Mouse (Mus musculus): ENCODE results near the gene Xpot. TPM values are rescaled to one million over a fixed set of nuclear protein-coding genes. Genes with fewer than 3 reads are reported as not detected.
A peak's percentile ranks its signal among the peaks of the same experiment; 100 is the strongest.

The Xpot gene
- polyA plus RNA-seq, 1 experiment: 35.3 TPM

- 78% methylated on average over 9 of the region's 9 CpGs for WGBS
- H3K4me1 ChIP-seq (ENCODE audit: control insufficient read depth, insufficient read depth, insufficient read length, low read length): peaks cover 10% of the 10 kb centered on the region
- no peak overlapping the region for H3K4me3 ChIP-seq (ENCODE audit: low read depth, low read length)
- H3K36me3 ChIP-seq (ENCODE audit: control insufficient read depth, insufficient read depth, low read length): peaks cover 35% of the 10 kb centered on the region
- no peak overlapping the region for H3K27ac ChIP-seq (ENCODE audit: insufficient read depth, low read depth, low read length)
- H3K27me3 ChIP-seq (ENCODE audit: control insufficient read depth, insufficient read depth, low read length): no peaks in the 10 kb centered on the region
- TF ChIP-seq CTCF (IDR thresholded peaks at IDR 0.05; ENCODE audit: extremely low read depth, insufficient read length, insufficient replicate concordance, low read depth, low read length) (no peak), POLR2A (IDR thresholded peaks at IDR 0.05; ENCODE audit: low read depth, low read length) (no peak)
These were observed 49.8 kb downstream of the Xpot start for GRCm38 (mm10) chr10:121576372-121576771.

- TF ChIP-seq CTCF (IDR thresholded peaks at IDR 0.05; ENCODE audit: extremely low read depth, insufficient read length, insufficient replicate concordance, low read depth, low read length) (no peak), POLR2A (IDR thresholded peaks at IDR 0.05; ENCODE audit: low read depth, low read length) (no peak)
- 82% methylated on average over 22 of the region's 22 CpGs for WGBS
- peaks cover 59% of the 10 kb centered on the region for H3K36me3 ChIP-seq (ENCODE audit: control insufficient read depth, insufficient read depth, low read length)
- H3K4me1 ChIP-seq (ENCODE audit: control insufficient read depth, insufficient read depth, insufficient read length, low read length): peaks cover 2% of the 10 kb centered on the region; the same call in 1 of the 2 replicates
- H3K27me3 ChIP-seq (ENCODE audit: control insufficient read depth, insufficient read depth, low read length): no peaks in the 10 kb centered on the region
- no peak overlapping the region for H3K4me3 ChIP-seq (ENCODE audit: low read depth, low read length)
- peak overlapping the region; percentile 67 for H3K27ac ChIP-seq (ENCODE audit: insufficient read depth, low read depth, low read length)
These were observed 54.5 kb downstream of the Xpot start for GRCm38 (mm10) chr10:121571511-121572147.

- no peak for TF ChIP-seq POLR2A (IDR thresholded peaks at IDR 0.05; ENCODE audit: low read depth, low read length)
- TF ChIP-seq CTCF (IDR thresholded peaks at IDR 0.05; ENCODE audit: extremely low read depth, insufficient read length, insufficient replicate concordance, low read depth, low read length): no peak
- H3K4me3 ChIP-seq (ENCODE audit: low read depth, low read length): no peak overlapping the region
- peaks cover 2% of the 10 kb centered on the region; the same call in 1 of the 2 replicates for H3K4me1 ChIP-seq (ENCODE audit: control insufficient read depth, insufficient read depth, insufficient read length, low read length)
- H3K27me3 ChIP-seq (ENCODE audit: control insufficient read depth, insufficient read depth, low read length): no peaks in the 10 kb centered on the region
- H3K27ac ChIP-seq (ENCODE audit: insufficient read depth, low read depth, low read length): no peak overlapping the region
- WGBS: 92% methylated on average over 3 of the region's 3 CpGs
- H3K36me3 ChIP-seq (ENCODE audit: control insufficient read depth, insufficient read depth, low read length): peaks cover 58% of the 10 kb centered on the region
These were observed 55.1 kb downstream of the Xpot start for GRCm38 (mm10) chr10:121571031-121571430.

- no peak for TF ChIP-seq POLR2A (IDR thresholded peaks at IDR 0.05; ENCODE audit: low read depth, low read length)
- no peaks in the 10 kb centered on the region for H3K27me3 ChIP-seq (ENCODE audit: control insufficient read depth, insufficient read depth, low read length)
- H3K4me3 ChIP-seq (ENCODE audit: low read depth, low read length): no peak overlapping the region
- peaks cover 2% of the 10 kb centered on the region; the same call in 1 of the 2 replicates for H3K4me1 ChIP-seq (ENCODE audit: control insufficient read depth, insufficient read depth, insufficient read length, low read length)
- 82% methylated on average over 6 of the region's 6 CpGs for WGBS
- peaks cover 57% of the 10 kb centered on the region for H3K36me3 ChIP-seq (ENCODE audit: control insufficient read depth, insufficient read depth, low read length)
- H3K27ac ChIP-seq (ENCODE audit: insufficient read depth, low read depth, low read length): no peak overlapping the region
These were observed 56.3 kb downstream of the Xpot start for GRCm38 (mm10) chr10:121569796-121570195.

GRCm38 (mm10) chr10:121569001-121569589, 57.0 kb downstream of the Xpot start:
- Histone ChIP-seq H3K27ac (ENCODE audit: insufficient read depth, low read depth, low read length) (no peak overlapping the region), H3K4me3 (ENCODE audit: low read depth, low read length) (no peak overlapping the region), H3K4me1 (ENCODE audit: control insufficient read depth, insufficient read depth, insufficient read length, low read length) (peaks cover 2% of the 10 kb centered on the region; the same call in 1 of the 2 replicates), H3K36me3 (ENCODE audit: control insufficient read depth, insufficient read depth, low read length) (peaks cover 58% of the 10 kb centered on the region), H3K27me3 (ENCODE audit: control insufficient read depth, insufficient read depth, low read length) (no peaks in the 10 kb centered on the region)
- WGBS: 77% methylated on average over 23 of the region's 23 CpGs
- TF ChIP-seq POLR2A (IDR thresholded peaks at IDR 0.05; ENCODE audit: low read depth, low read length) (no peak), CTCF (IDR thresholded peaks at IDR 0.05; ENCODE audit: extremely low read depth, insufficient read length, insufficient replicate concordance, low read depth, low read length) (no peak)

- peaks cover 2% of the 10 kb centered on the region; the same call in 1 of the 2 replicates for H3K4me1 ChIP-seq (ENCODE audit: control insufficient read depth, insufficient read depth, insufficient read length, low read length)
- TF ChIP-seq POLR2A (IDR thresholded peaks at IDR 0.05; ENCODE audit: low read depth, low read length) (no peak), CTCF (IDR thresholded peaks at IDR 0.05; ENCODE audit: extremely low read depth, insufficient read length, insufficient replicate concordance, low read depth, low read length) (no peak)
- no peak overlapping the region for H3K27ac ChIP-seq (ENCODE audit: insufficient read depth, low read depth, low read length)
- H3K4me3 ChIP-seq (ENCODE audit: low read depth, low read length): no peak overlapping the region
- H3K27me3 ChIP-seq (ENCODE audit: control insufficient read depth, insufficient read depth, low read length): no peaks in the 10 kb centered on the region
- peaks cover 61% of the 10 kb centered on the region for H3K36me3 ChIP-seq (ENCODE audit: control insufficient read depth, insufficient read depth, low read length)
- 90% methylated on average over 7 of the region's 7 CpGs for WGBS
These were observed 57.6 kb downstream of the Xpot start for GRCm38 (mm10) chr10:121568534-121568933.

- Histone ChIP-seq H3K27ac (ENCODE audit: insufficient read depth, low read depth, low read length) (no peak overlapping the region), H3K4me1 (ENCODE audit: control insufficient read depth, insufficient read depth, insufficient read length, low read length) (peaks cover 2% of the 10 kb centered on the region; the same call in 1 of the 2 replicates), H3K36me3 (ENCODE audit: control insufficient read depth, insufficient read depth, low read length) (peaks cover 65% of the 10 kb centered on the region), H3K4me3 (ENCODE audit: low read depth, low read length) (no peak overlapping the region), H3K27me3 (ENCODE audit: control insufficient read depth, insufficient read depth, low read length) (no peaks in the 10 kb centered on the region)
- WGBS: 95% methylated on average over 10 of the region's 10 CpGs
- TF ChIP-seq POLR2A (IDR thresholded peaks at IDR 0.05; ENCODE audit: low read depth, low read length) (no peak), CTCF (IDR thresholded peaks at IDR 0.05; ENCODE audit: extremely low read depth, insufficient read length, insufficient replicate concordance, low read depth, low read length) (no peak)
These were observed 58.1 kb downstream of the Xpot start for GRCm38 (mm10) chr10:121568026-121568425.
